Mouse (Mus musculus) intestine, postnatal 0 days (tissue): ENCODE results near the gene Atl1. TPM values are rescaled to one million over a fixed set of nuclear protein-coding genes. Genes with fewer than 3 reads are reported as not detected.

Experiments
- ATAC-seq: fragments of 200-750 bp; cut with Nextera tagmentation; 2 replicates; pipeline ENCODE4 v1.8.0; 2017; ENCODE audit warnings: mild to moderate bottlenecking, moderate TSS enrichment, moderate library complexity
- H3K27ac ChIP-seq: fragments of 300-500 bp; sonication (generic); 2 replicates; pipeline ENCODE4 v1.5.1; 2014; ENCODE audit warnings: mild to moderate bottlenecking, low read depth, low read length, moderate library complexity
- H3K27me3 ChIP-seq: fragments of 300-500 bp; sonication (generic); replicated peaks from 2 replicates; pipeline ENCODE4 v1.6.1; 2014; ENCODE audit warnings: low read length, mixed read lengths; ENCODE audit not compliant: control insufficient read depth, insufficient read depth
- H3K36me3 ChIP-seq: fragments of 300-500 bp; sonication (generic); 2 replicates; pipeline ENCODE4 v1.6.1; 2014; ENCODE audit warnings: mild to moderate bottlenecking, moderate library complexity; ENCODE audit not compliant: control insufficient read depth, insufficient read depth
- H3K4me1 ChIP-seq: fragments of 300-500 bp; sonication (generic); replicated peaks from 2 replicates; pipeline ENCODE4 v1.6.1; 2014; ENCODE audit warnings: antibody characterized with exemption, low read length, mixed read lengths; ENCODE audit not compliant: control insufficient read depth, insufficient read depth
- H3K4me2 ChIP-seq: fragments of 300-500 bp; sonication (generic); replicated peaks from 2 replicates; pipeline ENCODE4 v1.6.1; 2014; ENCODE audit warnings: low read depth, mild to moderate bottlenecking, moderate library complexity
- H3K4me3 ChIP-seq: fragments of 300-500 bp; sonication (generic); 2 replicates; pipeline ENCODE4 v1.5.1; 2014; ENCODE audit warnings: low read depth, low read length
- H3K9ac ChIP-seq: fragments of 300-500 bp; sonication (generic); 2 replicates; pipeline ENCODE4 v1.6.1; 2014; ENCODE audit warnings: mild to moderate bottlenecking, low read depth, low read length
- H3K9me3 ChIP-seq: fragments of 300-500 bp; sonication (generic); 2 replicates; pipeline ENCODE4 v1.6.1; 2016; ENCODE audit warnings: mixed run types; ENCODE audit not compliant: control insufficient read depth
- CTCF ChIP-seq: sonication (generic); IDR thresholded peaks from 2 replicates; pipeline ENCODE4 v1.5.1; 2016; ENCODE audit warnings: low read depth, mild to moderate bottlenecking, control low read depth, antibody characterized with exemption, moderate library complexity
- WGBS: fragments of 180-500 bp; shearing (Covaris S2); extraction: QIAGEN DNeasy Blood & Tissue Kit; methylation state at CpG from one replicate; pipeline ENCODE4 v1.1.7; 2014; 5-methylcytosine and 5-hydroxymethylcytosine counted together
- polyA plus RNA-seq: library from polyadenylated mRNA; unstranded; fragments of >200 nt; fragmentation: Nextera tagmentation; extraction: Ambion mirVana; gene quantifications from 2 replicates; pipeline ENCODE4 v1.2.1, GENCODE M21; 2015

Gene Atl1
- polyA plus RNA-seq, 1 experiment from 2014 or later = 5.6 TPM

GRCm38 (mm10) chr12:69879739-69880138 is 12.7 kb upstream of the Atl1 start:
- WGBS = 15% methylated on average over 6 of the region's 6 CpGs
- ATAC-seq = no peak
- TF ChIP-seq CTCF = no peak
- Histone ChIP-seq H3K9ac (no peak overlapping the region), H3K27ac (no peak overlapping the region), H3K9me3 (no peaks in the 10 kb centered on the region), H3K4me1 (peaks cover 4% of the 10 kb centered on the region), H3K4me3 (no peak overlapping the region), H3K36me3 (no peaks in the 10 kb centered on the region), H3K4me2 (peak overlapping the region; percentile 24), H3K27me3 (no peaks in the 10 kb centered on the region)

GRCm38 (mm10) chr12:69881198-69881905 is 11.1 kb upstream of the Atl1 start:
- H3K4me1 ChIP-seq = peaks cover 4% of the 10 kb centered on the region
- no peak overlapping the region for H3K9ac ChIP-seq
- no peak overlapping the region for H3K27ac ChIP-seq
- WGBS = 55% methylated on average over 10 of the region's 10 CpGs
- no peaks in the 10 kb centered on the region for H3K9me3 ChIP-seq
- no peak overlapping the region for H3K4me2 ChIP-seq
- no peak overlapping the region for H3K4me3 ChIP-seq
- ATAC-seq = no peak
- H3K36me3 ChIP-seq = no peaks in the 10 kb centered on the region
- H3K27me3 ChIP-seq = no peaks in the 10 kb centered on the region
- TF ChIP-seq CTCF = no peak

GRCm38 (mm10) chr12:69884053-69884452 is 8.4 kb upstream of the Atl1 start:
- H3K4me2 ChIP-seq = no peak overlapping the region
- peaks cover 9% of the 10 kb centered on the region; the same call in 1 of the 2 replicates for H3K4me1 ChIP-seq
- H3K9me3 ChIP-seq = no peaks in the 10 kb centered on the region
- TF ChIP-seq CTCF = no peak
- H3K9ac ChIP-seq = no peak overlapping the region
- no peak overlapping the region for H3K4me3 ChIP-seq
- 71% methylated on average over 5 of the region's 5 CpGs for WGBS
- H3K36me3 ChIP-seq = peaks cover 3% of the 10 kb centered on the region; the same call in 1 of the 2 replicates
- ATAC-seq = peak; percentile 62; the same call in 1 of the 2 replicates
- no peaks in the 10 kb centered on the region for H3K27me3 ChIP-seq
- H3K27ac ChIP-seq = no peak overlapping the region

- WGBS = 87% methylated on average over 5 of the region's 5 CpGs
- no peak for TF ChIP-seq CTCF
These were observed 7.1 kb upstream of the Atl1 start for GRCm38 (mm10) chr12:69885170-69885923.

GRCm38 (mm10) chr12:69887776-69888175 is 4.6 kb upstream of the Atl1 start:
- WGBS = 79% methylated on average over 6 of the region's 6 CpGs
- no peak overlapping the region for H3K9ac ChIP-seq
- no peak for ATAC-seq

More at GRCm38 (mm10) chr12:69885170-69885923, 7.1 kb upstream of the Atl1 start:
- Histone ChIP-seq H3K27me3 (no peaks in the 10 kb centered on the region), H3K27ac (no peak overlapping the region), H3K4me1 (peaks cover 13% of the 10 kb centered on the region; the same call in 1 of the 2 replicates), H3K36me3 (peaks cover 3% of the 10 kb centered on the region; the same call in 1 of the 2 replicates), H3K4me2 (no peak overlapping the region), H3K9ac (no peak overlapping the region), H3K9me3 (no peaks in the 10 kb centered on the region), H3K4me3 (no peak overlapping the region)
- ATAC-seq = no peak

GRCm38 (mm10) chr12:69888345-69888744 is 4.1 kb upstream of the Atl1 start:
- Histone ChIP-seq H3K27ac (no peak overlapping the region), H3K4me1 (peaks cover 18% of the 10 kb centered on the region; the same call in 1 of the 2 replicates), H3K27me3 (no peaks in the 10 kb centered on the region), H3K9me3 (no peaks in the 10 kb centered on the region), H3K36me3 (peaks cover 3% of the 10 kb centered on the region; the same call in 1 of the 2 replicates), H3K9ac (no peak overlapping the region), H3K4me3 (no peak overlapping the region), H3K4me2 (no peak overlapping the region)
- WGBS = 74% methylated on average over 1 of the region's 1 CpGs
- no peak for TF ChIP-seq CTCF
- ATAC-seq = no peak

More at GRCm38 (mm10) chr12:69887776-69888175, 4.6 kb upstream of the Atl1 start:
- H3K4me1 ChIP-seq = peaks cover 18% of the 10 kb centered on the region; the same call in 1 of the 2 replicates
- no peaks in the 10 kb centered on the region for H3K27me3 ChIP-seq
- no peak overlapping the region for H3K27ac ChIP-seq
- no peak for TF ChIP-seq CTCF
- no peaks in the 10 kb centered on the region for H3K9me3 ChIP-seq
- peaks cover 3% of the 10 kb centered on the region; the same call in 1 of the 2 replicates for H3K36me3 ChIP-seq
- no peak overlapping the region for H3K4me2 ChIP-seq
- no peak overlapping the region for H3K4me3 ChIP-seq
